Mouse (Mus musculus): Measurements from ENCODE around the gene Dohh.

Dohh gene
- long read RNA-seq, experiment 1, transcript Dohh-201 (5 exons, 1,444 nt), result major isoform, 75 of 79 reads
- long read RNA-seq, experiment 1, partial matches to known transcripts, result 2 of 79 reads
- long read RNA-seq, experiment 1, other reads (novel, unspliced or antisense), result 2 of 79 reads
- long read RNA-seq, experiment 2, transcript Dohh-201 (5 exons, 1,444 nt), result major isoform, 73 of 75 reads
- long read RNA-seq, experiment 2, partial matches to known transcripts, result 1 of 75 reads
- long read RNA-seq, experiment 2, other reads (novel, unspliced or antisense), result 1 of 75 reads

DNA sequence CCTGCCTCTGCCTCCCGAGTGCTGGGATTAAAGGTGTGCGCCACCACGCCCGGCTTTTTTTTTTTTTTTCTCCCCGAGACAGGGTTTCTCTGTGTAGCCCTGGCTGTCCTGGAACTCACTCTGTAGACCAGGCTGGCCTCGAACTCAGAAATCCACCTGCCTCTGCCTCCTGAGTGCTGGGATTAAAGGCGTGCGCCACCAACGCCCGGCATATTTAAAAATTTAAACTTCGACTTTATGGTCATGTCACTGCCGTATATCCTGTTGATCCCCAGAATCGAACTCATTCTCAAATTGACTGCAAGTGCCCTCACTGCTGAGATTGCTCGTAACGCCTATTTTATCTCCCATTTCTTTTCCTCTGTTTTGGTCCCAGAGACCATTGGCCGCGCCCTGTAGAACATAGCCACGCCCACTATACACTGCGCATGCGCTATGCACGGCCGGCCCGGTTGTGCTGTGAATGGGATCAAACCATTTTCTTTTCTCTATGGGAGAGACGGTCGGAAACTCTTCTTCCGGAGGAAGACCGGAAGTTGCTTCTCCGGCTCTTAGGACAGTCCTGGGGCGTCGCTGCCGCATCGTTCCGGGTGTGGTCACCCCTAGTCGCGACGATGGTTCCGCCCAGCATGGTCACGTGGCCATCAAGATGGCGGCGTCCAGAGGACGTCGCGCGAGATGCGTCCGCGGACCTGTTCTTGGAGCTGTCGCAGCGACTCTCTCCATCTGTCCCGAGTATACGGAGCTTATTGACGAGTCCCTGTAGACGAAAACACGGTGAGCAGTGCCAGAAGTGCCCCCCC is at the start of gene Dohh, which contains the start of gene Gm48551:
TSS of gene Dohh (plus strand) at position 627 of the 803 bp plus-strand sequence.
TSS of gene Gm48551 (plus strand) at position 665 of the 803 bp plus-strand sequence.
- intact Hi-C loops (cut with DNase I), result no loop called here

GRCm38 (mm10) chr10:81335393-81336340 is 48.6 kb upstream of the Dohh start:
- intact Hi-C loops (cut with DNase I), result no loop called here

DNA sequence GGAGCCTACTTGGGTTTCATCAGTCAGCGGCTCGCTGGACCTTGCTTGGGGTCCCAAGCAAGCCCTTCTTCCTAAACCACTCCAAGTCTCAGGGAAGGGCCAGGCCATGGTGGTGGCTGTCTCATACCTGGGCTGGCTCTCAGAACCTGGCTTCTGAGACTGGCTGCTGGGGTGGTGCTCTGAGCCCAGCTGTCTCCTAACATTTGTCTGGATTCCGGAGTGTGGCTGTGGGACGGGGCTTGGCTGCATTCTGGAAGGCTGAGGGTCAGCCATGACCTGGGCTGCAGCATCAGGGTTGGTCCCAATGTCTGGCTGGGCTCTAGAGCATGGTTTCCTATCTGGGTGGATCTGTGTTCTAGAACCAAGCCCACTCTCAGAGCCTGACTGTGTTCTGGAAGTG is 47.7 kb upstream of the Dohh start:
- intact Hi-C loops (cut with DNase I), result no loop called here

- intact Hi-C loops (cut with DNase I), result loop anchor here (5.0 kb wide), 1 partner anchor 48 kb away; the partner anchor contains the start of genes Pip5k1c and Tjp3
Observed at GRCm38 (mm10) chr10:81340551-81341332, 43.5 kb upstream of the Dohh start.

- intact Hi-C loops (cut with DNase I), result loop anchor here (5.0 kb wide), 1 partner anchor 49 kb away; the partner anchor contains the start of genes Pip5k1c and Tjp3
Observed at GRCm38 (mm10) chr10:81341333-81341949, 42.8 kb upstream of the Dohh start.

- intact Hi-C loops (cut with DNase I), result loop anchor here (5.0 kb wide), 1 partner anchor 51 kb away; the partner anchor contains the start of genes Pip5k1c and Tjp3
Observed at GRCm38 (mm10) chr10:81342686-81343505, 41.3 kb upstream of the Dohh start, which contains the start of gene Gipc3. TSS of gene Gipc3 (minus strand) at chr10:81343266.

DNA sequence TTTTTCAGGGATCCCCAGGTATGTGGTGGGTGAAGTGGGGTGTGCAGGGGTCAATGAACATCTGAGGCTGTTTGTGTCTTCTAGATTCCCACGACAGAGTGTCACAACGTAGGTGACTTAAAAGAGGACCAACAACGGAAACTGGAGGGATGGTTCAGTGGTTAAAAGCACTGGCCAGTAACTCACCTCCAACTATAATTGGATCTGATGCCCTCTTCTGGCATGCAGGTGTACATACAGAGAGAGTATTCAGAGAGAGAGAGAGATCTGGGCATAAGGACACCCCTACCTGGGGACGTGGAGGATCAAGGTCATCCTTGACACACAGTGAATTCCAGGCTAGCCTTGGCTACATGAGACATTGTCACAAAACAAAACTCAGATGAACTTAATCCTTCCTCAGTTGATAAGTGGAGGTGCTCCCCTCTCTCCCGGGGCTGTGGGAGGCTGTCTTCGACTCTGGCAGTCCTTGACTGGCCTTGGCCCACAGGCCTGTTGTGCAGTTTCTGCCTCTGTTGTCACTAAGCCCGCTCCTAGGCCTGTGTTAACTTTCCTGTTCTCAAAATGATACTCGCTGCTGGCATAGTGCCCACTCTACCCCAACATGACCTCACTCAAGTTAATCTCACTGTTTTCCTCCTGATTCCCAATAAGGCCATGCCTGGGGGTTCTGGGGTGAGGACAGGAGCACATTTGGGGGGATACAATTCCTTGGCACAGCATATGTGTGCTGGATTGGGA is 39.6 kb upstream of the Dohh start:
- intact Hi-C loops (cut with DNase I), result loop anchor here (5.0 kb wide), 1 partner anchor 52 kb away; the partner anchor contains the start of genes Pip5k1c and Tjp3

DNA sequence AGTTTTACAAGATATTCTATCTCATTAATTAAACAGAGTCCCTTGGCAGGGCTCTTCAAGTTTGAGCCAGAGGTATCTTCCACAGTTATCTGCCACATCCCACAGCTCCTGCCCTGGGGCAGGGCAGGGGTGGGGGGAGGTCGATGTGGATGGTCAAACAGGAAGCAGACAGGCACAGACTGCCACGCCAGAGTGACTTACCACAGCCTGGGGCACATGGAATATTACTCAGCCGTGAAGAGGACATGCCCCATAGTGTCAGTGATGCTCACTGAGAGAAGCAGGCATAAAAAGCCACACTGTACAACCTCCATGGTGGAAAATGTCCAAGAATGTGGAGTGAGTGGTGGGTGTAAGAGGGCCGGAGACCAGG is 39.1 kb upstream of the Dohh start:
- intact Hi-C loops (cut with DNase I), result no loop called here

DNA sequence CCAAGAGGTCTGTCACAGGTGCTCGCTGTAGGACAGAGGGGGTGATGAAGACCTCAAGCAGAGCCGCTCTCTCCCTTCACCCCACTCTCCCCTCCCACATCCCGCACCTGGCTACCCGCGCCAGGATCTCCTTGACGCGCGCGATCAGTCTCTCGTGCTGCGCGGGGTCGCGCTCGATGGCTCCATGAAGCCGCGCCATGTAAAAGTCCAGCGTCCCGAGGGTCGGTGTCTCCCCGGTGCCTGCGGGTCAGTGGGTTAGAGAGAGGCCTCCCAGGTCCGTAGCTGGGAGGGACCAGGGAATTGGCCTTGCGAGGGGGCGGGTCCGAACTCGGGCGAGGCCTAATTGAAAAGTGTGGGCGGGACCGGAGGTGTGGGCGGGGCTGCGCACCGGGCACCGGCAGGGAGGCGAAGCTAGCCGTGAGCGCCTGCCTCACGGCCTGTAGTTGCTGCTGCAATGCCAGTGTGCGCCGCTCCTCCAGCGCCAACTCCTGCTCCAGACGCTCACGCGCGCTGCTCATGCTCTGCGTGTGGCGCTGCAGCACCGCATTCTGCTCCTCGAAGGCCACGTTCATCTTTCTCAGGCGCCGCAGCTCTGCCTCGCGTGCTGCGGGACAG is 37.7 kb upstream of the Dohh start:
- intact Hi-C loops (cut with DNase I), result no loop called here

- intact Hi-C loops (cut with DNase I), result no loop called here
Observed at GRCm38 (mm10) chr10:81349146-81349545, 35.1 kb upstream of the Dohh start.

DNA sequence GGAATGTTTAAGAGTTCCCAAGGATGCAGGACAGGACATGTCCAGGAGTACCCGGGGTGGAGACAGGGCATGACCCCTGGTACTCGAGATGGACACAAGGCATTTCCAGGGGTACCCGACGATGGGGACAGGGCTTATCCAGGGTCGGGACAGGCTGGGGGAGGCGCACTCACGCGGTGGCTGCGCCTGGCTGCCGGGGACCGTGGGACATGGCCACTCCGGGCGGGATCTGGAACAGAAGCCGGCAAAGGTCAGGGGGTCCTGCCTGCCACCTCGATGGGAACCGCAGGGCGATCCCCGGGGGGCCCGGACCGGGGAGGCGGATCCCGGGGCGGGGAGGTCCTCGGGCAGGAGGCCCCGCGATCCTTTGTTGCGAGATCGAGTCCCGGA is 34.3 kb upstream of the Dohh start:
- intact Hi-C loops (cut with DNase I), result no loop called here

- intact Hi-C loops (cut with DNase I), result no loop called here
Observed at GRCm38 (mm10) chr10:81350351-81351063, 33.7 kb upstream of the Dohh start, which contains the start of gene Hmg20b. TSS of gene Hmg20b (minus strand) at chr10:81350480.

DNA sequence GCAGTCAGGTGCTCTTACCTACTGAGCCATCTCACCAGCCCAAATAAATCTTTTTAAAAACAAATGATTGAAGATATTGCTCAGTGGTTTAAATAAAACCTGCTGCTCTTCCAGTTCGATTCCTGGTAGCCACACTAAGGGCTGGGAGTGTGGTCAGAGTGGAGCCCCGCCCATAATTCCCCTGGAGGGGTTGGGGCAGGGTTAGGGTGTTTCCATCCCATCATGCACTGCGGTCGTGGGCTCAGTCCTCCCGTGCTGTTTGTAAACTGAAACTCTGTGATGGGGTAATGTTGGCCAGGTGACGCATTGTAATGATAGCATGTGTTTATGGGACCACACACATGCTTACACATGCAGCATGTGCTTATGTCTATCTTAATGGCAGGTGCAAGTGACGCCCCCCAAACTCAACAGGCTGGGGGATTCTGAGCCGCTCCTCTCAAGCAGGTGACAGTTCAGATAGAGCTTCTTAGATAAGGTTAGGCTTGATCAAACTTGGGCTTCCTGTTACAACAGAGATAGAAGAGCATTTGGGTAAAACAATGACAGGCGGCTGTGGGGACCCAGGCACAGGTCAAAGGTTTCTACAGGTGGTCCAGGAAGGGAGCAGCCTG is 32.4 kb upstream of the Dohh start:
- intact Hi-C loops (cut with DNase I), result no loop called here

DNA sequence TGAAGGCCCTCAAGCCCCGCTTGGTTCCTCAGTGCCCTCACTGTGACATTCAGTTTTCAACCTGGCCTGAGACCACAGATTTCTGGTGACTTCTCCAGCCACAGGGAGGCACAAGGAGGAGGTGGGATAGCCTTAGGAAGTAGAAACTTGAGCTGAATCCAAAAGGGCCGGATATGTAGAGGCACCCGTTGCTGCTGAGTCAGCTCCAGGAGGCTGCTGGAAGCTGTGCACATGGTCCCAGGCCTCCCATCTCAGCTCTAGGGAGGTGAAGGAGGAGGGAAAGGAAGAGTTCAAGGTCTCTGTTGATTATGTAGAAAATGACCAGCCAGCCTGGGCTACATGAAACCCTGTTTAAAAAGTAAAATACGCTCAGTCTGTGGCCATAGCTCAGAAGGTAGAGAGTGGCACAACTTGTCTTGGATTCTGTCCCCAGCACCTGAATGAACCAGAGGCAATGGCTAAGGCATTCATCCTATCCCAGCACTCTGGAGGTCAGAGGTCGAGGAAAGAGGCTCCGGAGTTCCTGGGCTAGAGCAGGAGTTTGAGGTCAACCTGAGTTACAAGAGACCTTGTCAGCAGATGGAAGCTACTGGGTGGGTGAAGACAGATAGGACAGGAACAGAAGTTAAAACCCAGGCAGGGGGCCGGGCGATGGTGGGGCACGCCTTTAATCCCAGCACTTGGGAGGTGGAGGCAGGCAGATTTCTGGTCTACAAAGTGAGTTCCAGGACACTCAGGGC is 29.3 kb upstream of the Dohh start:
- intact Hi-C loops (cut with DNase I), result no loop called here

GRCm38 (mm10) chr10:81355533-81355932 is 28.7 kb upstream of the Dohh start:
- intact Hi-C loops (cut with DNase I), result no loop called here

Measured in adrenal gland (tissue).